Mouse (Mus musculus): ENCODE measurements around the gene Trim28. TPM values are rescaled to one million over a fixed set of nuclear protein-coding genes. Genes with fewer than 3 reads are reported as not detected.
A peak's percentile ranks its signal among the peaks of the same experiment; 100 is the strongest.

Trim28 gene
- total and polyA plus RNA-seq, 3 experiments, result 104 to 1,160 (median 702) TPM

GRCm38 (mm10) chr7:12961511-12962141, 37.3 kb upstream of the Trim28 start (continued):
- TF ChIP-seq USF2 (IDR thresholded peaks at IDR 0.05; ENCODE audit: borderline replicate concordance in 1 of 2, insufficient read depth in 1 of 2, low read depth in 1 of 2, low read length in 2 of 2), result no peak
- TF ChIP-seq MAZ (IDR thresholded peaks at IDR 0.05; ENCODE audit: low read depth, low read length), result 0 out of 2 replicates have a peak, but pooled peaks have one; percentile 61
- TF ChIP-seq SIN3A (IDR thresholded peaks at IDR 0.05; ENCODE audit: low read length), result peak; percentile 95

- Histone ChIP-seq H3K9ac (ENCODE audit: control insufficient read depth, low read depth, low read length, poor library complexity, severe bottlenecking) (peak within 1 kb of the TSS; percentile 84), H3K27ac (ENCODE audit: control insufficient read depth, low read depth, low read length) (peak within 1 kb of the TSS; percentile 83), H3K4me3 (ENCODE audit: control insufficient read depth in 1 of 2, insufficient read depth in 1 of 2, low read depth in 2 of 2, low read length in 2 of 2) (peak within 1 kb of the TSS; percentile 79 to 84), H3K27me3 (ENCODE audit: control insufficient read depth in 1 of 2, insufficient read depth in 2 of 2, low read length in 2 of 2) (no peaks in the 10 kb centered on the region), H3K4me1 (ENCODE audit: control insufficient read depth in 1 of 2, insufficient read depth in 2 of 2, low read length in 2 of 2) (peaks cover 2 to 21% of the 10 kb centered on the region in 2 experiments; a peak in 2 of 4 replicates), H3K36me3 (ENCODE audit: control insufficient read depth in 1 of 2, insufficient read depth in 2 of 2, low read length in 2 of 2) (peaks cover 0 to 14% of the 10 kb centered on the region in 2 experiments; a peak in 2 of 4 replicates), H3K9me3 (replicated peaks; ENCODE audit: insufficient read depth, low read length) (no peaks in the 10 kb centered on the region), H3K79me2 (ENCODE audit: control insufficient read depth, insufficient read depth, low read length, poor library complexity) (peaks cover 6% of the 10 kb centered on the region)
- peak; percentile 96 for DNase-seq (ENCODE audit: low read depth, low spot score)
- TF ChIP-seq NRF1 (IDR thresholded peaks at IDR 0.05; ENCODE audit: insufficient read depth, low read depth, low read length, poor library complexity, severe bottlenecking) (no peak), HCFC1 (IDR thresholded peaks at IDR 0.05; ENCODE audit: low read depth, low read length) (peak; percentile 78), JUND (IDR thresholded peaks at IDR 0.05; ENCODE audit: low read depth, low read length) (no peak), POLR2AphosphoS2 (IDR thresholded peaks at IDR 0.05; ENCODE audit: low read length) (peak; percentile 35; the same call in 1 of the 2 replicates), MAZ (IDR thresholded peaks at IDR 0.05; ENCODE audit: low read depth, low read length) (no peak), MAX (IDR thresholded peaks at IDR 0.05; ENCODE audit: low read length) (no peak), SIN3A (IDR thresholded peaks at IDR 0.05; ENCODE audit: low read length) (peak; percentile 69), MEF2A (IDR thresholded peaks at IDR 0.05; ENCODE audit: extremely low read depth, insufficient replicate concordance, low read depth, low read length, poor library complexity, severe bottlenecking) (no peak), POLR2AphosphoS5 (IDR thresholded peaks at IDR 0.05; ENCODE audit: borderline replicate concordance, low read depth, low read length) (no peak), TCF12 (IDR thresholded peaks at IDR 0.05; ENCODE audit: low read depth, low read length) (peak; percentile 35; the same call in 1 of the 2 replicates), POLR2A (IDR thresholded peaks at IDR 0.05; ENCODE audit: control insufficient read depth in 1 of 2, insufficient read depth in 1 of 2, low read depth in 1 of 2, low read length in 2 of 2, poor library complexity in 1 of 2) (peak; percentile 48 to 79; a peak in 3 of 4 replicates), ZC3H11A (IDR thresholded peaks at IDR 0.05; ENCODE audit: low read depth, low read length) (no peak), UBTF (IDR thresholded peaks at IDR 0.05; ENCODE audit: borderline replicate concordance, insufficient read depth, low read depth, low read length) (0 out of 2 replicates have a peak, but pooled peaks have one; percentile 32), ELF1 (IDR thresholded peaks at IDR 0.05; ENCODE audit: low read depth, low read length) (peak; percentile 72), SMC3 (IDR thresholded peaks at IDR 0.05; ENCODE audit: low read depth, low read length) (no peak), ZMIZ1 (IDR thresholded peaks at IDR 0.05; ENCODE audit: low read depth, low read length) (peak; percentile 72; the same call in 1 of the 2 replicates), TBP (IDR thresholded peaks at IDR 0.05; ENCODE audit: low read depth, low read length) (peak; percentile 73), ZNF384 (IDR thresholded peaks at IDR 0.05; ENCODE audit: low read depth, low read length) (0 out of 2 replicates have a peak, but pooled peaks have one; percentile 9), GABPA (IDR thresholded peaks at IDR 0.05; ENCODE audit: low read depth, low read length) (no peak), NELFE (IDR thresholded peaks at IDR 0.05; ENCODE audit: low read depth, low read length) (peak; percentile 74)
Observed at GRCm38 (mm10) chr7:12965678-12966091, 33.2 kb upstream of the Trim28 start, which contains the start of gene Zfp324. Gene Zfp324 (plus strand): TSS chr7:12965838.

Data from MEL (cell line).